Mouse (Mus musculus) activated CD4-positive, CD25-positive, alpha-beta regulatory T cell, adult 4 months (primary cell): ENCODE measurements around the gene Ranbp3. TPM values are rescaled to one million over a fixed set of nuclear protein-coding genes. Genes with fewer than 3 reads are reported as not detected.

Source experiments
- ATAC-seq: one replicate; pipeline ENCODE4 v1.8.0; 2017
- polyA plus RNA-seq, 2 experiments: library from polyadenylated mRNA; unstranded; fragments of 100-300 nt; shearing (Covaris generic); gene quantifications; one replicate each; pipeline ENCODE4 v1.2.1; 2017

Ranbp3 gene
- polyA plus RNA-seq, 2 experiments from 2014 or later: 40.5 to 56.7 TPM

DNA sequence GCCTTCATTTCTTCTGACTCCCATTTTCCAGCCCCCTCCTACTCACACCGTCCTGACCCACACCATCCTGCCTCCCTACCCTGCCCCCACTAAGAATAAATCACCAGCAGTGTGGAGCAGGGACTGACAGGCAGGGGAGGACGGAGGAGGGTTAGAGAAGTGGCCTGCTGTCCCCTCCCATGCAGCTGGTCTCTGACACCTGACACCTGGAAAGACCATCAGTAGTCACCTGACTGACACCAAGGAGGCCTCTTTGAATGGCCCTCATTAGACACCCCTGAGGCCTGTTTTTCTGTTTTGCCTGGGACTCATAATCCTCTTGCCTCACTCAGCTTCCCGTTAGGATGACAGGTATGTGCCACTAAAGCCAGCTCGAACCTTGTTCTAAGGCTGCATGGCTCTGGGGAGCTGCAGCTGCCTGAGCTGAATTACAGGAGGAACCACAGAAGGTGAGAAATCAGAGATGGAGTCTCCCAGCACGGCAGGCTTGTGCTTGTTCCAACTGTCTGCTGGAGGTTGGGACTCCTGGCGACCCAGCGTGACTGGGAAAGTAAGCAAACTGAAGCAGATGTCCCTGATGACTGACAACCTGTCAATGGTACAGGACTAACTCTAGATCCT lies 54.0 kb downstream of the Ranbp3 start:
- no peak for ATAC-seq

GRCm38 (mm10) chr17:56727659-56728058 lies 54.6 kb downstream of the Ranbp3 start:
- no peak for ATAC-seq

GRCm38 (mm10) chr17:56728117-56728516 lies 55.0 kb downstream of the Ranbp3 start:
- no peak for ATAC-seq

GRCm38 (mm10) chr17:56729151-56729550 lies 56.1 kb downstream of the Ranbp3 start:
- no peak for ATAC-seq

GRCm38 (mm10) chr17:56729656-56730055 lies 56.6 kb downstream of the Ranbp3 start:
- ATAC-seq: no peak

DNA sequence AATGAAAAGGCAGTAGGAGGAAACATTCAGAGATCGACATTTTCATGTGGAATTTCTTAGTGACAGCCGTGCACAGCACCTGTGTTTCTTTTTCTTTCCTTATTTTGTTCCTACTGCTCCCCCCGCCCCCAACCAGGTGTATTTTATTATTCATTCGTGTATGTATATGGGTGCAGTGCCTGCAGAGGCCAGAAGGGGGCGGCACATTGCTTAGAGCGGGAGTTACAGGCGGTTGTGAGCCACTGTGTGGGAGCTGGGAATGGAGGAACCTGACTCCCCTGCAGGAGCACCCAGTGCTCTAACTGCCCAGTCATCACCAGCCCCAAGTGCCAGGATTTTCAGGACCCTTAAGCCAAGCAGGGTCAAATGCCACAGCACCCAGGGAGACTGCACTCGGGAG lies 63.4 kb downstream of the Ranbp3 start:
- ATAC-seq: no peak

- ATAC-seq: no peak
These were observed 65.1 kb downstream of the Ranbp3 start for GRCm38 (mm10) chr17:56738221-56738620.

GRCm38 (mm10) chr17:56740118-56740787 lies 67.2 kb downstream of the Ranbp3 start:
- no peak for ATAC-seq

DNA sequence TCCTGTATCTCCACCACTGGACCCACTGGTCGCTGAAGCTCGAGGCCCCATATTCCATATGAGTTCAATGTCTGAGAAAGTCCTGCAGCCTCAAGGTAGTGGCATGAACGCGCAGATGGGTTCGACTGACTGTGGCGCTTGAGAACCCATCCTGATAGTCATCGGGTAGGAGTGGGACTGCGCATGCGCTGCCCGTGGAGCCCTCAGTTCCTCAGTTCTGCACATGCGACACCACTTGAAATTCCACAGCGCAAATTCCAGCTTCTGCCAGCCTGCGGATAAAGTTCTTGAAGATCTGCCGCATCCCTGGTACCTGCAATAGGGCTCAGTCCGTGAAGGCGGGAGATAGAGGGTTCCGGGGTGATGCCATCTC lies 67.7 kb downstream of the Ranbp3 start:
- ATAC-seq: no peak

GRCm38 (mm10) chr17:56744173-56744572 lies 71.1 kb downstream of the Ranbp3 start:
- no peak for ATAC-seq

GRCm38 (mm10) chr17:56751404-56752072 lies 78.4 kb downstream of the Ranbp3 start:
- ATAC-seq: no peak

GRCm38 (mm10) chr17:56753452-56753851 lies 80.4 kb downstream of the Ranbp3 start:
- no peak for ATAC-seq

DNA sequence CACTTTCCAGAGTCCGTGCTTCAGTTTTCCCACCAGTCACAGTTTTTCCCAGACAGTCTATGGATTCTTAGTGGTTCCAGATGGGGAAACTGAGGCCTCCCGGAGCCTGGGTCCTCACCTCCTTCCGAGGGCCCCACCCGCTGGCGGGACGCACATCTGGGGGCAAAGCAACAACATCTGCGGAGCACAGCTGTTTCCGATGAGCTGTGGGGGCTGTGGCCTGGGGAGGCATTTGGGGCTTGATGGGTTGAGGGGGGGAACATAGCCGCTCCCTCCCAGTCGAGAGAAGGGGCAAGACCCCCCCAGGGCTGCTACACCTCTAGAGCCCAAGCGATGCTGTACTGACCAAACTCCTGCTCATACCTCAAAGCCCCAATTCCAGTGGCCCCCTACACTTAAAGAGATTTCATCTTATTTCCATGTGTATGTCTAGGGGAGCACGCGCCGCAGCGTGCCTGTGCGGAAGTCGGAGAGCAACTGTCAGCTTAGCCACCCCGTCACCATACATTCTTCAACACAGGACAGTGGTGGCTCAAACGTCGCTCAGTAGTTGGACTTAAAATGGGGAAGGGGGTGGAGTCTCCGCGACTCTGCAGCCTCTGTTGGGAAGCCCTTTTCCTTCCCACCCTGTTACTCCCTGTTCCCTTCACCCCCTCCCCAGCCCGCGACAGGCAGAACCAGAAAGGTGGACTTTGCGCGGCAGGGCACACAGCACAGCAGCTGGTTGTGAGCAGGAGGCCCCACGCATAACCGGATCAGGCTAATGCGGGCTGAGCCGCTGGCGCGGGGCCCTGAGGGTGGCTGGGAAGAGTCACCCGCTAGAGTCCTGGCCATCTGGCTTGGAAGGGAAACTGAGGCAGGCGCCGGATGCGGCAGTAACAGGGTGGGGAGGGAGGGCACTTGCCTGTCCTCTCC lies 81.4 kb downstream of the Ranbp3 start:
- ATAC-seq: no peak

DNA sequence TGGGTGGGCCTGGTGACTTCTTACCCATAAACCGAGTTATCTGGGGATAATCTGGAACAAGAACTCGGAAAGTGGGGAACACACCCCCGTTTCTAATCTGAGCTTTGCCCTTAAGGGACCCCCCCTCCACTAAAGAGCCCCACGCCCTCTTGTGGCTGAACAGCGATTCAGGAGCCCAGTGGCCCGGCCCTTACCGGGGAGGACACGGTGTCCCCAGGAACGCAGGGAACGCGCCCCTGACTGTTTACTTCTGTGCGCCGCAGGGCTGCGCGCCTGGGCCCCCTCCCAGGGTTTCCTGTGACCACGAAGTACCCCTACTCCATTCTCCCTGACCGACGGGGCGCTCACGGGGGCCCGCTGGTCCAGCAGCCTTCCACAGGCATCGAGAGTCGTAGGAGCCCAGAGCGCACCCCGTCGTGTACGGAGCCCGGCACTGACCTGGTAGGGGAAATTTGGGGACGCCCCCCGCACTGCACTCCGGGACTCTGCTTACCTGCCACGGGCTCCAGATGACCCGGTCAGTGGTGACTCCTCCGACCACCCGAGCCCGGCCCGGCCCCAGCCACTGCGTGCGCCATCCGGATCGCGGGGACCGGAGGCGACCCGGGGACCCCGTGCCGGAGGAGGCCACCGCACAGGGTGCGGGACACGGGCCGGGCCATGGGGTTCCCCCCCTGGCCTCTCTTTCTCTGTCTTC lies 83.8 kb downstream of the Ranbp3 start:
- ATAC-seq: no peak

- ATAC-seq: no peak
These were observed 84.5 kb downstream of the Ranbp3 start, which contains the start of gene Nrtn for GRCm38 (mm10) chr17:56757416-56758123. Gene Nrtn (minus strand): TSS chr17:56757530.

DNA sequence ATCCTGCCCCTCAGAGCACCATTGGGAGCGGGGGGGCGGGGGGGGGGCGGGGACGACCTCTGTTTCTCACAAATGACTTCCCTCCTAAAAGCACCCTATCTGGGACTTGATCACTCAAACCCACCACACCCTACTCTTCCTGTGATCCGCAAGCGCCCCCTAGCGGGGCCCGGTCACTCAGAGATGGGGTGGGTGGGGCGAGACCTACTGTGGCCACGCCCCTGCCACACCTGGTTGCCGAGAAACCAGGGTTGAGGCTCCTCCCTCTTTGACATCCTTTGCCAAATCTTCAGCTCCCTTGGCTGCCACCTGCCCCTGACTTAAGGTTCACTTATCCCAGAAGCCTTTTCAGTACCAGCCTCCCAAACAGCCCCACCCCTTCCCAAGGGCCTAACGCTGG lies 85.0 kb downstream of the Ranbp3 start:
- ATAC-seq: peak; percentile 17

GRCm38 (mm10) chr17:56759261-56759660 lies 86.2 kb downstream of the Ranbp3 start:
- no peak for ATAC-seq

- no peak for ATAC-seq
These were observed 88.0 kb downstream of the Ranbp3 start for GRCm38 (mm10) chr17:56761077-56761476.
